Mouse (Mus musculus): ENCODE data around the gene Hhipl1.

GRCm38 (mm10) chr12:108277341-108277841 is 28.7 kb upstream of the Hhipl1 start:
- TF ChIP-seq CTCF (IDR thresholded peaks at IDR 0.05; ENCODE audit: low read depth) (0 out of 2 replicates have a peak, but pooled peaks have one; percentile 11), EP300 (optimal IDR thresholded peaks at IDR 0.05) (no peak)
